Mouse (Mus musculus) cortical plate, adult 2 months (tissue): ENCODE results near the gene Ints7. TPM values are rescaled to one million over a fixed set of nuclear protein-coding genes. Genes with fewer than 3 reads are reported as not detected.

ENCODE experiments used
- H3K27ac ChIP-seq: fragments of 200-500 bp; 2 replicates; pipeline ENCODE4 v1.5.1; 2012; ENCODE audit warnings: low read length, control low read depth, inconsistent platforms; ENCODE audit not compliant: insufficient read depth
- H3K4me1 ChIP-seq: fragments of 200-500 bp; 2 replicates; pipeline ENCODE4 v1.6.1; 2011; ENCODE audit warnings: low read length; ENCODE audit not compliant: control insufficient read depth, insufficient read depth
- H3K4me3 ChIP-seq: fragments of 200-500 bp; 2 replicates; pipeline ENCODE4 v1.5.1; 2011; ENCODE audit warnings: mild to moderate bottlenecking, low read length, control low read depth; ENCODE audit not compliant: insufficient read depth
- CTCF ChIP-seq: fragments of 200-500 bp; IDR thresholded peaks from 2 replicates; pipeline ENCODE4 v1.5.1; 2011; ENCODE audit warnings: mild to moderate bottlenecking, control low read depth, low read length; ENCODE audit not compliant: insufficient read depth; ENCODE audit errors: extremely low read depth
- POLR2A ChIP-seq: fragments of 200-500 bp; IDR thresholded peaks from 2 replicates; pipeline ENCODE4 v1.6.1; 2011; ENCODE audit warnings: mild to moderate bottlenecking, low read length, control low read depth; ENCODE audit not compliant: insufficient read depth; ENCODE audit errors: extremely low read depth
- polyA plus RNA-seq: library from polyadenylated mRNA; depleted of rRNA; stranded (reverse); fragments of >200 nt; gene quantifications from 2 replicates; pipeline ENCODE4 v1.2.3, GENCODE M21; 2012

The Ints7 gene
- polyA plus RNA-seq, 1 experiment: 47.3 TPM

DNA sequence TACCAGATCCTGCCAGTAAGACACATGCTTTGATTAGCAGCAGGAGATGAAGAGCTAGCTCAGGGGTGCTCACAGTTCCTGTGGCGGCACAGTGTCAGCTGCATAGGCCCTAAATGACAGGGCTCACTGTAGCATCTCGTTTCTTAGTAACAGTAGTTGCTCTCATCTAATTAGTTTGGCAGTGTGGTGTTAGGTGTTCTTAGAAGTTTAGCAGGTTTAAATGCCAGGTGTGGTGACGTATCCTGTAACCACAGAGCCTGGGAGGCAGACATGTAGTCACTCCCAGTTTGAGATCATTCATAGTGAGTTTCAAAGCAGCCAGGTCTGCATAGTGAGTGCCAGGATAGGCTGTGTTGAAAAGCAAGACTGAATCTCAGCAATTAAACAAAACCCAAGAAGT, 4.1 kb downstream of the Ints7 start:
- no peak for TF ChIP-seq POLR2A
- no peak for TF ChIP-seq CTCF
- no peak overlapping the region for H3K27ac ChIP-seq
- no peak overlapping the region for H3K4me3 ChIP-seq
- no peaks in the 10 kb centered on the region for H3K4me1 ChIP-seq

DNA sequence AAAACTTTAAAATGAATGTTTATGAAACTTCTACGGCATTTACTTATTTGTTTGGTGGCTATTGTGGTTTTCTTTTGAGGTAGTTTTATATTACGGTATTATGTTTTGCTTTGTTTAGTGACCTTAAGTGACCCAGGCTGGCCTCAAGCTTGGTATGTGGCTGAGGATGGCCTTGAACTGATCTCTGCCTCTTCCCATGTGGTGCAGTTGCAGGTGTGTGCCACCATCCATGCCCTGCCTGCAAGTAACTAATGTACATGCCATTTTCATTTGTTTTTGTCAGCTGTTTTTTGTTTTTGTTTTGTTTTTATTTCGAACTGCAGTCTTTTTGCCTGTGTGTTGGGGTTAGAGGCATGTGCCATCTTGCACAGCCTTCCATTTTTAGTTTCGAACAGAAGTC, 6.2 kb downstream of the Ints7 start:
- Histone ChIP-seq H3K4me3 (no peak overlapping the region), H3K4me1 (no peaks in the 10 kb centered on the region)
- TF ChIP-seq POLR2A: no peak
- TF ChIP-seq CTCF: no peak

DNA sequence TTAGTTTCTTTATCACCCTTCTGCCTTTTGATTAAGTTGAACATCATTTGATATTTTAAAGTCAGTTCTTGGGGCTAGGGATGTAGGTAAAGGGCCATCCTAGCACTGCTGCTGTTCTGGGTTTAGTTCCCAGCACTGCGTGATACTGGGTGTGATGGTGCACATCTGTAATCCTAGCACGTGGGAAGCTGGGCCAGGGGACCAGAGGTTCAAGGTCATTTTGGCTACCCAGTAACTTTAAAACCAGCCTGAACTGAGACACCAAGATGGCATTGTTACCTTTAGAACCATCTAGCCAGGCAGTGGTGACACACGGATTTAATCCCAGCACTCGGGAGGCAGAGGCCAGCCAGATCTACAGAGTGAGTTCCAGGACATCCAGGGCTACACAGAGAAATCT, 8.4 kb downstream of the Ints7 start:
- TF ChIP-seq CTCF (no peak), POLR2A (no peak)
- H3K4me3 ChIP-seq: no peak overlapping the region

More for the DNA sequence above, 6.2 kb downstream of the Ints7 start:
- no peak overlapping the region for H3K27ac ChIP-seq

DNA sequence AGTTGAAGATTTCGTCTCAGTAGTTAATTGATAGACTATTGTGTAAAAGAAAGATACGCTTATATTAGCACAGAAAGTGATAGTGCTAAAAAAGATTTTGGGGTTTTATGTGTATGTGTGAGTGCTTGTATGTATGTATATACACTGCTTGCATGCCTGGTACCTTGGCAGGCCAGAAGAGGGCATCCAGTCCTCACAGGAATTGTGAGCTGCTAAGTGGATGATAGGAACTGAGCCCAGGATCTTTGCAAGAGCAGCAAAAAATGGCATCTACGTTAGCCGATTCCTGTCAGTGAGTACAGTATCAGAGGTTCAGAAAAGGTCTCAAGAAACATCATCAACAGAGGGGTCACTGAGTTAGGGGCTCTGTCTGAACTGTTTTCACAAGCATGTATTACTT, 9.0 kb downstream of the Ints7 start:
- Histone ChIP-seq H3K4me3 (no peak overlapping the region), H3K27ac (no peak overlapping the region), H3K4me1 (no peaks in the 10 kb centered on the region)
- TF ChIP-seq CTCF: 0 out of 2 replicates have a peak, but pooled peaks have one; percentile 20
- no peak for TF ChIP-seq POLR2A

More for the DNA sequence above, 8.4 kb downstream of the Ints7 start:
- Histone ChIP-seq H3K27ac (no peak overlapping the region), H3K4me1 (no peaks in the 10 kb centered on the region)

GRCm38 (mm10) chr1:191585704-191586103, 10.3 kb downstream of the Ints7 start:
- no peaks in the 10 kb centered on the region for H3K4me1 ChIP-seq
- peak; percentile 39; the same call in 1 of the 2 replicates for TF ChIP-seq CTCF
- no peak for TF ChIP-seq POLR2A

GRCm38 (mm10) chr1:191587062-191587461, 11.6 kb downstream of the Ints7 start:
- peaks cover 2% of the 10 kb centered on the region; the same call in 1 of the 2 replicates for H3K4me1 ChIP-seq
- no peak overlapping the region for H3K27ac ChIP-seq
- TF ChIP-seq CTCF (peak; percentile 47; the same call in 1 of the 2 replicates), POLR2A (no peak)
- no peak overlapping the region for H3K4me3 ChIP-seq

More at GRCm38 (mm10) chr1:191585704-191586103, 10.3 kb downstream of the Ints7 start:
- no peak overlapping the region for H3K4me3 ChIP-seq
- no peak overlapping the region for H3K27ac ChIP-seq

DNA sequence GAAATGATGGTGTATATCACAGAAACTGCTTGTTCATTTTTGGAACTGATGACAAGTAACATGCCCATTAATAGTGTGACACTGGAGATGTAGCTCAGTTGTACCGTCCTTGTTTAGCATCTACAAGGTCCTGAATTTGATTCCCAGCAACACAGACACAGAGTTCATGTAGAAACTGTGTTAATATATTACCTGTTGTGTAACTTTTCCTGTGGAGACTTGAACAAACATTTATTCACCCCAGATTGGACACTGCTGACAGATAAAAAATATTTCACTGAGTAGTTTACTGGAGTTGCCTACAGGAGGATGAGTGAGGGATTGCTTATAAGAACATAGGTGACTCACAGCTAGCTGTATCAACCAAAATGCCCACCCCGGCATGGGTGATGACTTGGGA, 13.3 kb downstream of the Ints7 start:
- Histone ChIP-seq H3K4me1 (peaks cover 8% of the 10 kb centered on the region), H3K4me3 (no peak overlapping the region), H3K27ac (no peak overlapping the region)
- TF ChIP-seq CTCF (no peak), POLR2A (no peak)

DNA sequence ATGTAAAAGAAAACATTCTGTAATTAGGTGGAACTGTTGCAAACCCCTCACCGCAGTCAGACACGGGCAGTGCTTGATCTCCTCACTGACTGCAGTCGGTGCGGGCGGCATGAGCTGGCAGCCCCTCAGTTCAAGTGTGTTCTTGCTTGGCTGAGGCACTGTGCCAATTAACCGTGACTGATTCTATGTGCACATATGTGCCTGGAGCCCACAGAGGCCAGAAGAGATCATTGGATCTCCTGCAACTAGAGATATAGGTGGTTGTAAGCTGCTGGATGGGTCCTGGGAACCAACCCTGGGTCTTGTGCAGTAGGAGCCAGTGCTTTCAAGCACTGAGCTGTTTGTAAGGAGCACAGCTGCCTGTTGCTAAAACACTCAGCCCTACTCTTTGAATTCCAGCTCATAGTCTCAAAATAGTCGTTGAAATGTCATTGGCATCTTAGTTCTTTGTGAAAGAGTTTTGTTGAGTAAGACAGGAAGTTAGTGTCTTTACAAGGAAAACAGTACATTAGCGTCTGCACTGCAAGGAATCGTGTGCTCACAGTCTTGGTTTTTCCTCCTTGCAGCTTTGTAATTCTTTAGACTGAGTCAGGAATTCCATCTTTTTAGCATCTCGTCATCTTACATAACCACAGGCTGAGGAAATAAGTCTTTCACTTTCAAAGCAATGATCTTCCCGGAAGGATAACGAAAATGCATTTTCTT, 16.7 kb downstream of the Ints7 start:
- peak; percentile 42; the same call in 1 of the 2 replicates for TF ChIP-seq POLR2A
- TF ChIP-seq CTCF: no peak
- H3K4me3 ChIP-seq: no peak overlapping the region
- peak overlapping the region; percentile 70 for H3K27ac ChIP-seq

DNA sequence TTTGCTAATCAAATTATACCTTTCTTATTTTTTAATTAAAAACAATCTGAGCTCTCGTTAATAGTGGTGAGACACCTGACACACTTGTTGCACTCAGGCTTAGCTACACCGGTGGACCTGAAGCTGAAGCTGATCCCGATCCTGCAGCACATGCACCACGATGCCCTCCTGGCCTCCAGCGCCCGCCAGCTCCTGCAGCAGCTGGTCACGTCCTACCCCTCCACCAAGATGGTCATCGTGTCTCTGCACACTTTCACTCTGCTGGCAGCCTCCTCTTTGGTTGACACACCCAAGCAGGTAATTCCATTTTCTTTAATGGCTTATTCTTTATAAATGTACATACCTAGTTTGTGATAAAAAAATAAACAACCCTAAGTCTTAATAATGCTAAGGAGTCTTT, 20.6 kb downstream of the Ints7 start:
- H3K4me1 ChIP-seq: peaks cover 8% of the 10 kb centered on the region
- no peak overlapping the region for H3K4me3 ChIP-seq
- TF ChIP-seq POLR2A (no peak), CTCF (no peak)
- H3K27ac ChIP-seq: no peak overlapping the region

More for the DNA sequence above, 16.7 kb downstream of the Ints7 start:
- peaks cover 8% of the 10 kb centered on the region for H3K4me1 ChIP-seq

GRCm38 (mm10) chr1:191599210-191599609, 23.8 kb downstream of the Ints7 start:
- Histone ChIP-seq H3K27ac (no peak overlapping the region), H3K4me3 (no peak overlapping the region), H3K4me1 (no peaks in the 10 kb centered on the region)
- no peak for TF ChIP-seq POLR2A
- no peak for TF ChIP-seq CTCF

GRCm38 (mm10) chr1:191604690-191605089, 29.3 kb downstream of the Ints7 start:
- Histone ChIP-seq H3K27ac (no peak overlapping the region), H3K4me3 (no peak overlapping the region), H3K4me1 (peaks cover 4% of the 10 kb centered on the region; the same call in 1 of the 2 replicates)
- TF ChIP-seq CTCF (no peak), POLR2A (no peak)
